Mouse (Mus musculus) embryo, embryonic 11 days (tissue): ENCODE data around the gene Bean1.
A peak's percentile ranks its signal among the peaks of the same experiment; 100 is the strongest.
"Not testable (repeated sequence)": the region's sequence is repeated elsewhere in the genome, so short reads cannot be mapped to it uniquely, and the experiment has no call there.

Experiments
- DNase-seq: peaks from one replicate; pipeline ENCODE4 v3.0.0-alpha.2; 2015

The Bean1 gene

GRCm38 (mm10) chr8:104247054-104247907 lies 77.0 kb downstream of the Bean1 start:
- no peak for DNase-seq

GRCm38 (mm10) chr8:104247908-104248275 lies 77.7 kb downstream of the Bean1 start:
- DNase-seq, result no peak

GRCm38 (mm10) chr8:104248276-104248675 lies 78.0 kb downstream of the Bean1 start, which contains the start of gene Tk2:
Gene Tk2, minus strand, starts transcription at chr8:104248558.
- peak; percentile 90 for DNase-seq

GRCm38 (mm10) chr8:104249442-104249996 lies 79.3 kb downstream of the Bean1 start:
- DNase-seq, result no peak

GRCm38 (mm10) chr8:104250439-104251367 lies 80.5 kb downstream of the Bean1 start, which contains the start of gene Cklf:
Gene Cklf, plus strand, starts transcription at chr8:104250861.
- DNase-seq, result peak; percentile 95

GRCm38 (mm10) chr8:104251461-104251860 lies 81.2 kb downstream of the Bean1 start:
- DNase-seq, result peak; percentile 39

- DNase-seq, result peak; percentile 6
Measured at GRCm38 (mm10) chr8:104253016-104253415, 82.8 kb downstream of the Bean1 start.

- not testable (repeated sequence) for DNase-seq
Measured at GRCm38 (mm10) chr8:104261802-104262201, 91.6 kb downstream of the Bean1 start.

GRCm38 (mm10) chr8:104264271-104264935 lies 94.2 kb downstream of the Bean1 start:
- DNase-seq, result not testable (repeated sequence)

GRCm38 (mm10) chr8:104268368-104268767 lies 98.1 kb downstream of the Bean1 start:
- no peak for DNase-seq
